Mouse (Mus musculus): ENCODE measurements around the gene Zfp526. TPM values are rescaled to one million over a fixed set of nuclear protein-coding genes. Genes with fewer than 3 reads are reported as not detected.
A peak's percentile ranks its signal among the peaks of the same experiment; 100 is the strongest.

Zfp526 gene
- polyA plus RNA-seq, 2 experiments, result 4.2 to 11.1 TPM

- H3K27me3 ChIP-seq (ENCODE audit: control insufficient read depth, insufficient read depth, low read length), result no peaks in the 10 kb centered on the region
- peak within 1 kb of the TSS; percentile 99 for H3K9ac ChIP-seq (ENCODE audit: low read depth, low read length, severe bottlenecking)
- no peaks in the 10 kb centered on the region for H3K9me3 ChIP-seq (ENCODE audit: control insufficient read depth, low read length)
- TF ChIP-seq POLR2A (IDR thresholded peaks at IDR 0.05; ENCODE audit: borderline replicate concordance, extremely low read depth, insufficient read depth, insufficient read length), result no peak
- H3K4me1 ChIP-seq (ENCODE audit: control insufficient read depth, insufficient read depth, low read length), result peaks cover 10% of the 10 kb centered on the region; the same call in 1 of the 2 replicates
- H3K36me3 ChIP-seq (ENCODE audit: control insufficient read depth, insufficient read depth, low read length), result peaks cover 32% of the 10 kb centered on the region
- ATAC-seq (ENCODE audit: low FRiP score, low read depth), result peak; percentile 90
- peak within 1 kb of the TSS; percentile 94 for H3K4me3 ChIP-seq (replicated peaks; ENCODE audit: low read length)
- DNase-seq (ENCODE audit: low spot score), result peak; percentile 96
- H3K4me2 ChIP-seq (replicated peaks; ENCODE audit: low read depth, low read length, severe bottlenecking), result peak within 1 kb of the TSS; percentile 61
- 0% methylated on average over 44 of the region's 76 CpGs for WGBS
- peak within 1 kb of the TSS; percentile 74 for H3K27ac ChIP-seq (replicated peaks; ENCODE audit: low read depth, low read length)
Measured at GRCm38 (mm10) chr7:25237249-25238014, 16.2 kb downstream of the Zfp526 start, which contains the start of gene Gsk3a. Gene Gsk3a, minus strand, starts transcription at chr7:25237851.

DNA sequence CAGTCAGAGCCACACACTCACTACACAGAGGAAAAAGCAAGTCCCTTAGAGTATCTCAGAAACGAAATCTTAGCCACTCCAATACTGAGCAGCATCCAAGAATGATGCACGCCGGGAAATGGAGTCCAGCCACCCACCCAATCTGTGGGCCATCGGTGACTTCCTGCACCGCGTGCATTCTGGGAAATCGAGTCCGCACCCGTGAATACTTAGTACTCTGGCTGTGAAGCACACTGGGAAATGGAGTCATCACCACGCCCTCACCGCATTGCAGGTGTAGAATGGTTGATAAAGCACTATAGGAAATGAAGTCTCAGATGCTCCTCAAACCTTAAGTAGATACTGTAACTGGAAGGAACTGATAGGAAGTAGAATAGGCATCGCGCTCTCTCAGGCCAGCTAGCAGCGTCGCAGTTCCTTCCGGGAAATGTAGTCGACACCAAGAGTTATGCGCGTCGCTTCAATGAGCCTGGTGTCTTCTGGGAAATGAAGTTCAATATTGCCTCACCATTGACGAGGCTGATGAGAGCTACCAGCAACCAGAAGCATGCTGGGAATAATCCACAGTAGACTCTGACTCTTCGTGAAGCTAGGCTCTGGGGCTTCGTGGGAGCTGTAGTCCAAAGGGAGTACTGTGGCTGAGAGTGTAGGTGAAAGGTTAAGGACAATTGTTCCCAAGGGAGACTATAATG, 16.9 kb downstream of the Zfp526 start:
- under 1% methylated on average over 23 of the region's 23 CpGs for WGBS
- Histone ChIP-seq H3K4me1 (ENCODE audit: control insufficient read depth, insufficient read depth, low read length) (peaks cover 10% of the 10 kb centered on the region; the same call in 1 of the 2 replicates), H3K36me3 (ENCODE audit: control insufficient read depth, insufficient read depth, low read length) (peaks cover 32% of the 10 kb centered on the region), H3K9me3 (ENCODE audit: control insufficient read depth, low read length) (no peaks in the 10 kb centered on the region), H3K4me2 (replicated peaks; ENCODE audit: low read depth, low read length, severe bottlenecking) (peak overlapping the region; percentile 59), H3K9ac (ENCODE audit: low read depth, low read length, severe bottlenecking) (peak overlapping the region; percentile 99; the same call in 1 of the 2 replicates), H3K4me3 (replicated peaks; ENCODE audit: low read length) (peak overlapping the region; percentile 94), H3K27ac (replicated peaks; ENCODE audit: low read depth, low read length) (peak overlapping the region; percentile 70; the same call in 1 of the 2 replicates), H3K27me3 (ENCODE audit: control insufficient read depth, insufficient read depth, low read length) (no peaks in the 10 kb centered on the region)
- DNase-seq (ENCODE audit: low spot score) (peak; percentile 96), ATAC-seq (ENCODE audit: low FRiP score, low read depth) (peak; percentile 95)
- TF ChIP-seq POLR2A (IDR thresholded peaks at IDR 0.05; ENCODE audit: borderline replicate concordance, extremely low read depth, insufficient read depth, insufficient read length), result no peak

DNA sequence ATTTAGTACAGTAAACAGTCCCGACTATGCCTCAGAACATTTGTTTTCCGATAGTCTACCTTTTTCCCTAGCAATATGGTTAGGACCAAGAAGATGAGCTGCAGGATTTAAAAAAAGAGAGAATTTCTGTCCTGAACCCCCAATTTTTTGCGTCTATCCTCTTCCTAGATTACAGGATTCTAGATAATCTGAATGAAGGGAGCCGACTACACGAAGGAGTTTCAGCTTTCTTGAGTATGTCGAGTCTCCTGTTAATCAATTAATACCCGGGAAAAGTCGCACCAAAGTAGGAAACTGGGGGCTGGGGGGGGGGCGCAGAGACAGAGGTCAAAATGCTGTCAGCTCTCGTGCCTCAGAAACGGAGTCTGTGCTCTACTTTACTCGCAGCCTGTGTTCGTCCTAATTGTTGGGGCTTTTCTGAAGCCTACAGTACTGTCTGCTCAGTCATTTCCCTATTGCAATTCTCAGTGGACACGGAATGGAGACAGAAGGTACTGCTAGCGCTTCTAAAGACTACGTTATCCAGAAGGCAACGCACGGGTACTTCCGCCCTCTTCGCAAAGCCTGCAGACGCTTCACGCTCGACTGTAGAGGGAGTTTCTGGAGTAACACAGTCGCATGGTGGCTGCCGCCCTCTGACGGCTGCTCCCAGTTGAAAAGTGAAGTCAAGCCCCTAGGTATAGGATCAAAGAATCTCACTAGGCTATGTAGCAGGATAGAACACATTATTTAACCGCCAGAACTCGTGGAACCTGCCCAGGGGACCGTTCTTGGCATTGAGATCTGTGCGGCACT, 17.8 kb downstream of the Zfp526 start:
- Histone ChIP-seq H3K4me1 (ENCODE audit: control insufficient read depth, insufficient read depth, low read length) (peaks cover 10% of the 10 kb centered on the region; the same call in 1 of the 2 replicates), H3K36me3 (ENCODE audit: control insufficient read depth, insufficient read depth, low read length) (peaks cover 32% of the 10 kb centered on the region), H3K4me3 (replicated peaks; ENCODE audit: low read length) (peak overlapping the region; percentile 94), H3K4me2 (replicated peaks; ENCODE audit: low read depth, low read length, severe bottlenecking) (peak overlapping the region; percentile 59), H3K9ac (ENCODE audit: low read depth, low read length, severe bottlenecking) (no peak overlapping the region), H3K9me3 (ENCODE audit: control insufficient read depth, low read length) (no peaks in the 10 kb centered on the region), H3K27me3 (ENCODE audit: control insufficient read depth, insufficient read depth, low read length) (no peaks in the 10 kb centered on the region), H3K27ac (replicated peaks; ENCODE audit: low read depth, low read length) (peak overlapping the region; percentile 70)
- ATAC-seq (ENCODE audit: low FRiP score, low read depth), result peak; percentile 49
- 2% methylated on average over 30 of the region's 30 CpGs for WGBS
- DNase-seq (ENCODE audit: low spot score), result peak; percentile 94
- 0 out of 2 replicates have a peak, but pooled peaks have one; percentile 17 for TF ChIP-seq POLR2A (IDR thresholded peaks at IDR 0.05; ENCODE audit: borderline replicate concordance, extremely low read depth, insufficient read depth, insufficient read length)

DNA sequence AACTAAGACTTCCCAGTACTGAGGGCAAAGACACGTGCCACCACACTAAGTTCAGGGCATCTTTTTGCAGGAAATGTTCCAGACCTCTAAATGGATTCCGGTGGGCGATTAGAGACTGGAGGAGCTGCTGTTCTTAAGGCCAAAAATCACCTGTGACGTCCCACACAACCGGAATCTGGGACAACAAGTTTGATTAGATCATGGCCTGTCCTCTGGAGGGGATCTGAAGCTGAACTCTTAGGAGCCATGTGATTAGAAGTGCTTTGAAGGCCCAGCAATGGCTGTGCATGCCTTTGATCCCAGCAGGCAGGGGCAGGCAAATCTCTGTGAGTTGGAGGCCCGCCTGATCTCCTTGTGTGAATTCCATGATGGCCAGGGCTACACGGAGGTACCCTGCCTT, 19.4 kb downstream of the Zfp526 start:
- no peak for TF ChIP-seq POLR2A (IDR thresholded peaks at IDR 0.05; ENCODE audit: borderline replicate concordance, extremely low read depth, insufficient read depth, insufficient read length)
- no peak overlapping the region for H3K9ac ChIP-seq (ENCODE audit: low read depth, low read length, severe bottlenecking)
- no peak overlapping the region for H3K4me2 ChIP-seq (replicated peaks; ENCODE audit: low read depth, low read length, severe bottlenecking)
- H3K4me1 ChIP-seq (ENCODE audit: control insufficient read depth, insufficient read depth, low read length), result peaks cover 24% of the 10 kb centered on the region
- ATAC-seq (ENCODE audit: low FRiP score, low read depth) (no peak), DNase-seq (ENCODE audit: low spot score) (no peak)
- no peaks in the 10 kb centered on the region for H3K27me3 ChIP-seq (ENCODE audit: control insufficient read depth, insufficient read depth, low read length)
- no peaks in the 10 kb centered on the region for H3K9me3 ChIP-seq (ENCODE audit: control insufficient read depth, low read length)
- H3K4me3 ChIP-seq (replicated peaks; ENCODE audit: low read length), result no peak overlapping the region
- H3K27ac ChIP-seq (replicated peaks; ENCODE audit: low read depth, low read length), result no peak overlapping the region; the same call in 1 of the 2 replicates
- H3K36me3 ChIP-seq (ENCODE audit: control insufficient read depth, insufficient read depth, low read length), result peaks cover 39% of the 10 kb centered on the region
- 63% methylated on average over 7 of the region's 7 CpGs for WGBS

- 25% methylated on average over 2 of the region's 2 CpGs for WGBS
- Histone ChIP-seq H3K36me3 (ENCODE audit: control insufficient read depth, insufficient read depth, low read length) (peaks cover 42% of the 10 kb centered on the region), H3K27ac (replicated peaks; ENCODE audit: low read depth, low read length) (no peak overlapping the region; the same call in 1 of the 2 replicates), H3K27me3 (ENCODE audit: control insufficient read depth, insufficient read depth, low read length) (no peaks in the 10 kb centered on the region), H3K4me2 (replicated peaks; ENCODE audit: low read depth, low read length, severe bottlenecking) (no peak overlapping the region), H3K9me3 (ENCODE audit: control insufficient read depth, low read length) (no peaks in the 10 kb centered on the region), H3K9ac (ENCODE audit: low read depth, low read length, severe bottlenecking) (no peak overlapping the region), H3K4me1 (ENCODE audit: control insufficient read depth, insufficient read depth, low read length) (peaks cover 28% of the 10 kb centered on the region), H3K4me3 (replicated peaks; ENCODE audit: low read length) (no peak overlapping the region)
- no peak for TF ChIP-seq POLR2A (IDR thresholded peaks at IDR 0.05; ENCODE audit: borderline replicate concordance, extremely low read depth, insufficient read depth, insufficient read length)
- DNase-seq (ENCODE audit: low spot score) (no peak), ATAC-seq (ENCODE audit: low FRiP score, low read depth) (no peak)
Measured at GRCm38 (mm10) chr7:25241062-25241461, 19.8 kb downstream of the Zfp526 start.
